Mouse (Mus musculus): ENCODE results near the gene Ttll3. TPM values are rescaled to one million over a fixed set of nuclear protein-coding genes. Genes with fewer than 3 reads are reported as not detected.

Ttll3 gene
- polyA plus RNA-seq, 1 experiment from 2014 or later = 10.7 TPM

- no peak overlapping the region for H3K27ac ChIP-seq (replicated peaks)
- no peaks in the 10 kb centered on the region for H3K9me3 ChIP-seq (replicated peaks)
- no peaks in the 10 kb centered on the region for H3K27me3 ChIP-seq
- H3K4me1 ChIP-seq = peaks cover 9% of the 10 kb centered on the region
- H3K4me3 ChIP-seq (replicated peaks) = no peak overlapping the region
- WGBS = 79% methylated on average over 10 of the region's 10 CpGs
- ATAC-seq (ENCODE audit: insufficient number of reproducible peaks, low FRiP score, low TSS enrichment, low read depth) = no peak
- 0 out of 2 replicates have a peak, but pooled peaks cover 7% of the 10 kb centered on the region for H3K36me3 ChIP-seq
- H3K9ac ChIP-seq = no peak overlapping the region
- no peak overlapping the region for H3K4me2 ChIP-seq (replicated peaks)
Measured at GRCm38 (mm10) chr6:113396270-113397030, 7.4 kb downstream of the Ttll3 start.

- Histone ChIP-seq H3K27ac (replicated peaks) (no peak overlapping the region), H3K4me2 (replicated peaks) (no peak overlapping the region), H3K36me3 (peaks cover 3% of the 10 kb centered on the region; the same call in 1 of the 2 replicates), H3K4me3 (replicated peaks) (no peak overlapping the region), H3K9me3 (replicated peaks) (no peaks in the 10 kb centered on the region), H3K4me1 (no peaks in the 10 kb centered on the region), H3K27me3 (no peaks in the 10 kb centered on the region), H3K9ac (no peak overlapping the region)
- 92% methylated on average over 13 of the region's 13 CpGs for WGBS
- ATAC-seq (ENCODE audit: insufficient number of reproducible peaks, low FRiP score, low TSS enrichment, low read depth) = no peak
Measured at GRCm38 (mm10) chr6:113402094-113402493, 13.0 kb downstream of the Ttll3 start.

GRCm38 (mm10) chr6:113404649-113405448, 15.8 kb downstream of the Ttll3 start:
- 78% methylated on average over 12 of the region's 12 CpGs for whole genome bisulfite sequencing
- no peaks in the 10 kb centered on the region; the same call in 1 of the 2 replicates for H3K36me3 ChIP-seq
- H3K27me3 ChIP-seq = no peaks in the 10 kb centered on the region
- H3K4me2 ChIP-seq (replicated peaks) = no peak overlapping the region
- peaks cover 4% of the 10 kb centered on the region for H3K4me1 ChIP-seq
- ATAC-seq (ENCODE audit: insufficient number of reproducible peaks, low FRiP score, low TSS enrichment, low read depth) = no peak
- no peak overlapping the region for H3K4me3 ChIP-seq (replicated peaks)
- no peak overlapping the region for H3K9ac ChIP-seq
- H3K9me3 ChIP-seq (replicated peaks) = no peaks in the 10 kb centered on the region
- no peak overlapping the region for H3K27ac ChIP-seq (replicated peaks)

- peaks cover 4% of the 10 kb centered on the region for H3K4me1 ChIP-seq
- ATAC-seq (ENCODE audit: insufficient number of reproducible peaks, low FRiP score, low TSS enrichment, low read depth) = no peak
- no peaks in the 10 kb centered on the region; the same call in 1 of the 2 replicates for H3K36me3 ChIP-seq
- no peak overlapping the region for H3K4me2 ChIP-seq (replicated peaks)
- no peak overlapping the region for H3K9ac ChIP-seq
- H3K27me3 ChIP-seq = no peaks in the 10 kb centered on the region
- no peak overlapping the region for H3K4me3 ChIP-seq (replicated peaks)
- WGBS = 86% methylated on average over 6 of the region's 6 CpGs
- H3K9me3 ChIP-seq (replicated peaks) = no peaks in the 10 kb centered on the region
- no peak overlapping the region for H3K27ac ChIP-seq (replicated peaks)
Measured at GRCm38 (mm10) chr6:113405483-113405882, 16.4 kb downstream of the Ttll3 start.

- H3K27ac ChIP-seq (replicated peaks) = no peak overlapping the region
- H3K4me2 ChIP-seq (replicated peaks) = no peak overlapping the region
- WGBS = 80% methylated on average over 9 of the region's 9 CpGs
- peaks cover 4% of the 10 kb centered on the region for H3K4me1 ChIP-seq
- no peaks in the 10 kb centered on the region for H3K9me3 ChIP-seq (replicated peaks)
- H3K27me3 ChIP-seq = no peaks in the 10 kb centered on the region
- H3K9ac ChIP-seq = no peak overlapping the region
- ATAC-seq (ENCODE audit: insufficient number of reproducible peaks, low FRiP score, low TSS enrichment, low read depth) = no peak
- no peak overlapping the region for H3K4me3 ChIP-seq (replicated peaks)
- H3K36me3 ChIP-seq = no peaks in the 10 kb centered on the region; the same call in 1 of the 2 replicates
Measured at GRCm38 (mm10) chr6:113406683-113407082, 17.6 kb downstream of the Ttll3 start.

- ATAC-seq (ENCODE audit: insufficient number of reproducible peaks, low FRiP score, low TSS enrichment, low read depth) = no peak
- H3K9ac ChIP-seq = no peak overlapping the region
Measured at GRCm38 (mm10) chr6:113410001-113410400, 20.9 kb downstream of the Ttll3 start.

GRCm38 (mm10) chr6:113416416-113416815, 27.4 kb downstream of the Ttll3 start:
- Histone ChIP-seq H3K4me2 (replicated peaks) (no peak overlapping the region), H3K4me1 (peaks cover 18% of the 10 kb centered on the region), H3K27me3 (no peaks in the 10 kb centered on the region), H3K9me3 (replicated peaks) (no peaks in the 10 kb centered on the region), H3K9ac (no peak overlapping the region), H3K36me3 (peaks cover 18% of the 10 kb centered on the region), H3K4me3 (replicated peaks) (no peak overlapping the region), H3K27ac (replicated peaks) (no peak overlapping the region)
- ATAC-seq (ENCODE audit: insufficient number of reproducible peaks, low FRiP score, low TSS enrichment, low read depth) = no peak
- 70% methylated on average over 5 of the region's 5 CpGs for WGBS

More at GRCm38 (mm10) chr6:113410001-113410400, 20.9 kb downstream of the Ttll3 start:
- H3K4me1 ChIP-seq = peaks cover 4% of the 10 kb centered on the region
- 71% methylated on average over 1 of the region's 1 CpGs for WGBS
- no peaks in the 10 kb centered on the region for H3K27me3 ChIP-seq
- H3K9me3 ChIP-seq (replicated peaks) = no peaks in the 10 kb centered on the region
- H3K27ac ChIP-seq (replicated peaks) = no peak overlapping the region
- peaks cover 7% of the 10 kb centered on the region for H3K36me3 ChIP-seq
- no peak overlapping the region for H3K4me3 ChIP-seq (replicated peaks)
- H3K4me2 ChIP-seq (replicated peaks) = no peak overlapping the region

- H3K27me3 ChIP-seq = no peaks in the 10 kb centered on the region
- H3K4me1 ChIP-seq = peaks cover 18% of the 10 kb centered on the region
- ATAC-seq (ENCODE audit: insufficient number of reproducible peaks, low FRiP score, low TSS enrichment, low read depth) = peak; percentile 42; the same call in 1 of the 2 replicates
- H3K9ac ChIP-seq = peak overlapping the region; percentile 63
- peak overlapping the region; percentile 60 for H3K27ac ChIP-seq (replicated peaks)
- H3K36me3 ChIP-seq = peaks cover 17% of the 10 kb centered on the region
- H3K4me3 ChIP-seq (replicated peaks) = peak overlapping the region; percentile 67
- no peaks in the 10 kb centered on the region for H3K9me3 ChIP-seq (replicated peaks)
- peak overlapping the region; percentile 94 for H3K4me2 ChIP-seq (replicated peaks)
- WGBS = 11% methylated on average over 16 of the region's 16 CpGs
Measured at GRCm38 (mm10) chr6:113418441-113419198, 29.6 kb downstream of the Ttll3 start.

- H3K27ac ChIP-seq (replicated peaks) = peak within 1 kb of the TSS; percentile 60
- under 1% methylated on average over 25 of the region's 25 CpGs for whole genome bisulfite sequencing
- no peaks in the 10 kb centered on the region for H3K9me3 ChIP-seq (replicated peaks)
- H3K27me3 ChIP-seq = no peaks in the 10 kb centered on the region
- peak within 1 kb of the TSS; percentile 63 for H3K9ac ChIP-seq
- ATAC-seq (ENCODE audit: insufficient number of reproducible peaks, low FRiP score, low TSS enrichment, low read depth) = peak; percentile 97
- H3K36me3 ChIP-seq = peaks cover 13% of the 10 kb centered on the region
- H3K4me2 ChIP-seq (replicated peaks) = peak within 1 kb of the TSS; percentile 94
- peaks cover 18% of the 10 kb centered on the region for H3K4me1 ChIP-seq
- peak within 1 kb of the TSS; percentile 67 for H3K4me3 ChIP-seq (replicated peaks)
Measured at GRCm38 (mm10) chr6:113419199-113419587, 30.1 kb downstream of the Ttll3 start, which contains the start of gene Rpusd3. Gene Rpusd3 (minus strand): TSS chr6:113419340.

GRCm38 (mm10) chr6:113423000-113423399, 33.9 kb downstream of the Ttll3 start:
- Histone ChIP-seq H3K27ac (replicated peaks) (no peak overlapping the region), H3K27me3 (no peaks in the 10 kb centered on the region), H3K4me2 (replicated peaks) (no peak overlapping the region), H3K4me3 (replicated peaks) (no peak overlapping the region), H3K4me1 (peaks cover 9% of the 10 kb centered on the region), H3K9me3 (replicated peaks) (no peaks in the 10 kb centered on the region), H3K36me3 (no peaks in the 10 kb centered on the region), H3K9ac (no peak overlapping the region)
- ATAC-seq (ENCODE audit: insufficient number of reproducible peaks, low FRiP score, low TSS enrichment, low read depth) = no peak
- WGBS = 74% methylated on average over 4 of the region's 4 CpGs

GRCm38 (mm10) chr6:113424187-113424586, 35.1 kb downstream of the Ttll3 start:
- Histone ChIP-seq H3K36me3 (no peaks in the 10 kb centered on the region), H3K4me3 (replicated peaks) (no peak overlapping the region), H3K27ac (replicated peaks) (no peak overlapping the region), H3K4me1 (no peaks in the 10 kb centered on the region; the same call in 1 of the 2 replicates), H3K9me3 (replicated peaks) (no peaks in the 10 kb centered on the region), H3K9ac (no peak overlapping the region), H3K4me2 (replicated peaks) (no peak overlapping the region), H3K27me3 (no peaks in the 10 kb centered on the region)
- WGBS = 84% methylated on average over 7 of the region's 7 CpGs
- no peak for ATAC-seq (ENCODE audit: insufficient number of reproducible peaks, low FRiP score, low TSS enrichment, low read depth)
